Mouse (Mus musculus) hindlimb bud, embryonic 11.5 days (tissue): ENCODE measurements around the gene Kif3a.
A peak's percentile ranks its signal among the peaks of the same experiment; 100 is the strongest.

Source experiments
- DNase-seq: peaks from one replicate; pipeline ENCODE4 v3.0.0-alpha.2; 2012; ENCODE audit warnings: low read depth, low spot score; ENCODE audit errors: extremely low spot score

Kif3a gene

GRCm38 (mm10) chr11:53615575-53615974 lies 48.4 kb downstream of the Kif3a start:
- no peak for DNase-seq

- DNase-seq: no peak
Measured at GRCm38 (mm10) chr11:53616748-53617558, 49.8 kb downstream of the Kif3a start.

GRCm38 (mm10) chr11:53617562-53618109 lies 50.5 kb downstream of the Kif3a start:
- DNase-seq: no peak

GRCm38 (mm10) chr11:53618619-53619198 lies 51.5 kb downstream of the Kif3a start, which contains the start of gene Il4:
TSS of gene Il4 (minus strand) at chr11:53618669.
- DNase-seq: no peak

- DNase-seq: no peak
Measured at GRCm38 (mm10) chr11:53619428-53619827, 52.2 kb downstream of the Kif3a start.

- DNase-seq: no peak
Measured at GRCm38 (mm10) chr11:53620094-53620493, 52.9 kb downstream of the Kif3a start.

- no peak for DNase-seq
Measured at GRCm38 (mm10) chr11:53621582-53622439, 54.6 kb downstream of the Kif3a start.

GRCm38 (mm10) chr11:53622440-53622806 lies 55.2 kb downstream of the Kif3a start:
- DNase-seq: no peak

GRCm38 (mm10) chr11:53623573-53623972 lies 56.4 kb downstream of the Kif3a start:
- no peak for DNase-seq

- DNase-seq: no peak
Measured at GRCm38 (mm10) chr11:53624124-53624523, 56.9 kb downstream of the Kif3a start.

GRCm38 (mm10) chr11:53626802-53627373 lies 59.7 kb downstream of the Kif3a start:
- DNase-seq: no peak

GRCm38 (mm10) chr11:53627859-53628258 lies 60.7 kb downstream of the Kif3a start:
- peak; percentile 85 for DNase-seq

GRCm38 (mm10) chr11:53632122-53632733 lies 65.0 kb downstream of the Kif3a start:
- DNase-seq: no peak

GRCm38 (mm10) chr11:53633644-53634043 lies 66.5 kb downstream of the Kif3a start:
- no peak for DNase-seq

- no peak for DNase-seq
Measured at GRCm38 (mm10) chr11:53634556-53634955, 67.4 kb downstream of the Kif3a start, which contains the start of gene Il13. TSS of gene Il13 (minus strand) at chr11:53634702.

- no peak for DNase-seq
Measured at GRCm38 (mm10) chr11:53635590-53636182, 68.5 kb downstream of the Kif3a start.

- no peak for DNase-seq
Measured at GRCm38 (mm10) chr11:53636183-53636646, 69.0 kb downstream of the Kif3a start.

GRCm38 (mm10) chr11:53637046-53637802 lies 70.0 kb downstream of the Kif3a start:
- peak; percentile 66 for DNase-seq

GRCm38 (mm10) chr11:53637803-53638260 lies 70.7 kb downstream of the Kif3a start:
- no peak for DNase-seq
